Mouse (Mus musculus): ENCODE measurements at regions not wholly inside any gene's neighbourhood (a gene's known extent, or its start where the extent isn't known, plus 50 kb on each side); places are given as distances from the start of the nearest gene placed in this dataset.
"Not testable (repeated sequence)": the region's sequence is repeated elsewhere in the genome, so short reads cannot be mapped to it uniquely, and the experiment has no call there.

DNA sequence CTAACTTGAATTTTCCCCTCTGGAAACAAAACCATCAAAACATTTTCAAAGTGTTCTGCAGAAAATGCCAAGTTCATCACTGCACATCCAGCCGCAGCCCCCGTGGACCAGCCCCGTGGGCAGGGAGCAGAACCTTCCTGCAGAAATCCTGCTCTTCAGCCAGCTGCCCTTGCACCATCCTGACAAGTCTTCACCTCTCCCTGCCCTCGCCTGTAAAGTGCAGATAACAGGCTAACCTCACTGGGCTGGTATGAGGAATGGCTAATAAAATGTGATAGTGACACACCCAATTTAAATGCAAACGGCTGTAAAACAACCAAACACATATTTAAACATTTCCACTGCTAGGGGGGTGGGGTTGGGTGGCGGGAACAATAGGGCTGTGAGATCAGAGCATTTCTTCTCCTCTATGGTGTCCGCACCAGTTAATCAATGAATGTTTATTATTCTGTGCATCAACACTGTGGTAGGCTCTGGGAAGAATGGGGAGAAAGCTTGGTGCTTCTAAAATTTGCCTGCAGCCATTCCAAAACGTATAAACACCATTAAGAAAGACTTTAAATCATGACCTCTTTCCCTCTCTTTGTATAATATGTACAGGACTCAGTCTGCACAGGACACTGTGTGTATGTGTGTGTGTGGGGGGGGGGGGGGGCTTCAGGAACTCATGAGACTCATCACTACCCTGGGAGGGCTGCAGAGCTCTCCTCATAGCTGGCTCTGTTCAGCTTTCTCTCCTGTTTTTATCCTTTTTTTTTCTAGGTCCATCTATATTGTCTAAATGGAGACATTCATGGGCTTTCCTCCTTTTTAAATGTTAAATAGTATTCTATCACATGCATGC lies 215.1 kb upstream of the Klf3 start:
- no peak for DNase-seq

DNA sequence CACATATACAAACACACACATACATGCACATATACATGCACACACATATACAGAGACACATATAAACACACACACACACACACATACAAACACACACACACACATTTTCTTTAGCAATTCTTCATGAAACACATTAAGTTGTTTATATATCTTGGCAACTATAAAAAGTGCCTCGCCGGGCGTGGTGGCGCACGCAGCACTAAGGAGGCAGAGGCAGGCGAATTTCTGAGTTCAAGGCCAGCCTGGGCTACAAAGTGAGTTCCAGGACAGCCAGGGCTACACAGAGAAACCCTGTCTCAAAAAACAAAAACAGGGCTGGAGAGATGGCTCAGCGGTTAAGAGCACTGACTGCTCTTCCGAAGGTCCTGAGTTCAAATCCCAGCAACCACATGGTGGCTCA lies 214.4 kb upstream of the Klf3 start:
- DNase-seq: not testable (repeated sequence)

DNA sequence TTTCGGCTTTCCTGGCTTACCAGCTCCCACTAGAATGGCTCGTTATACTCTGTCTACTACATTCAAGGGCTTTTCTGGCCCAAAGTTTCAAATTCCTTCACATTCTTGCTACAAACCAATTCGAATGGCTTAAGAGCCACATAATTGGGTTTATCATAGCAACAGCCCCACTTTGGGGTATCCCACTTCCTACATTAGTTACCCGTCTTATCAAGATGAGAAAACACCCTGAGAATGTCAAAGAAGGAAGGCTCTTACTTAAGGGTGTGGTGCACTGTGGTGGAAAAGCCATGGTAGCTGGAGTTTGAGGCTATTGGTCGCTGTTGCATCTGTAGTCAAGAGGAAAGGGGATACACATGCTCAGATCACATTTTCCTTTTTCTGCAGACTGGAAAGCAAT lies 213.2 kb upstream of the Klf3 start:
- DNase-seq: no peak

DNA sequence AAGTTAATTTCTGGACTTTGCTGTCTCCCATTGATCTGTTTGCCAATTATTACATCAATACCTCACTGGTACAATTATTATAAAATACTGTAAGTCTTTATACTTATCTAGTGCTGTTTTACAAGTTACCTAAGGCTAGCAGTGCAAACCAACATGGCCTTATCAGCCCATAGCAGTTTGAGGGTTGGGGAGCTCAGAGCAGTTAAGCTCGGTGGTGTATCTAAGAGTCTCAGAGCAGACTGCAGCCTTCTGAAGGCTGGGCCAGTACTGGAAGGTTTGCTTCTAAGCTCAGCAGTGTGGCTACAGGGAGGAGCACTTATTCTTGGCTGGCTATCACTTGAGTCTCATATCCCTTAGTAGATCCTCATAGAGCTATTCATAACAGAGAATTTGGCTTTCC lies 212.4 kb upstream of the Klf3 start:
- DNase-seq: no peak

- DNase-seq: no peak
These were observed 211.4 kb upstream of the Klf3 start for GRCm38 (mm10) chr5:64591792-64592191.

DNA sequence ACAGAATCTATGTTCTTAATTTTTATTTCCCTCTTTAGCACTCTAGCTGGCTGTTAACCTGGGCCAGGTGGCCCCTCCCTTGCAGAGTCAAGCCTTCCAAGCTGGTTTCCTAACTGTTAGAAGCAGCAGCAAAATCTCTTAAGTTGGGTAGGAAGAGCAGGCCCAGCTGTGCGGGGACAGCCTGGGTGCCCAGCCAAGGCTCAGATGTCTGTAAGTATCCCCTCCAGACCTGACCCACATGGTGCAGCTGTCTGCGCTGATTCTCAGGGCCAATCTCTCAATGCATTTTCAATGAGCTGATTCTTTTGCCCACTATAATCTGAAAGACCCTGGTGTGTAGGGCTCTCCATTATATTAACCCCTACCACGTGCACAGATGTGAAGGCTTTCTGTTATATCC lies 208.0 kb upstream of the Klf3 start:
- DNase-seq: no peak

- no peak for DNase-seq
These were observed 207.3 kb upstream of the Klf3 start for GRCm38 (mm10) chr5:64595751-64596344.

DNA sequence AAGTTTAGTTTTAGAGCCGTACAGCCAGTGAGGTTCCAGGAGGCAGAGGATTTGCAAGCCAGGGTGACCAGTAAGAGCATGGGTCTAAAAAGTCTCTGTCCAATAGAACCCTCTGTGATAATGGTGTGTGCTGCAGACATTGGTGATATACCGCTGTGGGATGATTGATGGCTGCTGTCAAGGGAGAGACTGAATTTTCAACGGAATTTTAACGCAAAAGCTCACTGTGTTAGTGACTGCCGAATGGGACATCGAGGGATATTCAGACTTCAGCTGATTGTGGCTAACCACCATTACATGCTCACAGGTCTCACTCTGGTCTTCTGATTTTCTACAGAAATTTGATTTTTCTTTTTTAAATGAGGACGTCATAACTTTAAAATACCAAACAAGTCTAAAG lies 206.2 kb upstream of the Klf3 start:
- DNase-seq: no peak

DNA sequence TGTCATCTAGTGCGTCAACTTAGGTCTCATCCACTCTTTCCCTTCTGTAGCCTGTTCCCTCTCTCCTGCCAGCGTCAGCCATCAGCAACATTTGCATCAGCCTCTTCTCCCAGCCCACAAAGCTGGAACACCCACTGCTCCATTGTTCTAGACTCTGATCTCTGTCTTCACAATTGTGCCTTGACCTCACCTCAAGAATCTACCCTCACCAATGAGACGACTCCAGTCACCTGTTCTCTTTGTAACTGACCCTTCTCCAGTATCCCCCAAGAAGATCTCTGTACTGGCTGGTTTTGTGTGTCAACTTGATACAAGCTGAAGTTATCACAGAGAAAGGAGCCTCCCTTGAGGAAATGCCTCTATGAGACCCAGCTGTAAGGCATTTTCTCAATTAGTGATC lies 205.7 kb upstream of the Klf3 start:
- no peak for DNase-seq

DNA sequence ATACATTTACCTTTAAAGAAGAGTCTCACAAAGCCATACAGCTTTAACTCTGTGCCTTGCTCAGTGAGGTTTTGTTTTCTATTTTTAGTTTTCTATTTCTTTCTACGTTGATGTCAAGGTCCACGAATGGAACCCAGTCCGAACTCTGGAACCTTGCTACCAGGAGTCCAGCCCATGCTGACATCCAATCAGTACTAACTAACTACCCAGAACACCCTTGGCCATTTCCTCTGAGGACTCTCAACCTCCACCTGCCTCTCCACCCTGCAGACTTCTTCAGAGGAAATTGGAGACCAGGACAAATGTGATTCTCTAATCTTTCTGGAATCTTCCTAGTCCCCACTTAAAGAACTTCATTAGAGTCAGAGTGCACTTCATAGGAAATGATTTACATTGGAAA lies 204.6 kb upstream of the Klf3 start:
- no peak for DNase-seq

DNA sequence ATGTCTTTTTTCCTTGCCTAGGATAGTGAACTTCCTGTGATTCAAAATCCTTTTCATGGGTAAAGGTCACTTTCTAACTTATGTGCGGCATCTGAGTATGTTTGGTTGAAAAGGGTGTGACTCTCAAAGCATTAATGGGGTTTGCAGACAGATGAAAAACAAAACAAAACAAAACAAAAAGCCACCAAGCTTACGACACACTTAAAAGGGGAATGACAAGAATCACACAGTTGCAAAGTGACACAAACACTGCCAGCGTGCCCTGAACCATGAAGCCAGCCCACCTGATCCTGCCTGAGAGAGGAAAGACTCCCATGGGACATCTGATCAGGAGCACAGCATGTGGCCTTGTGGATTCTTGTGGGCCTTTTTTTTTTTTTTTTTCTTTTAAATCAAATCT lies 204.2 kb upstream of the Klf3 start:
- no peak for DNase-seq

DNA sequence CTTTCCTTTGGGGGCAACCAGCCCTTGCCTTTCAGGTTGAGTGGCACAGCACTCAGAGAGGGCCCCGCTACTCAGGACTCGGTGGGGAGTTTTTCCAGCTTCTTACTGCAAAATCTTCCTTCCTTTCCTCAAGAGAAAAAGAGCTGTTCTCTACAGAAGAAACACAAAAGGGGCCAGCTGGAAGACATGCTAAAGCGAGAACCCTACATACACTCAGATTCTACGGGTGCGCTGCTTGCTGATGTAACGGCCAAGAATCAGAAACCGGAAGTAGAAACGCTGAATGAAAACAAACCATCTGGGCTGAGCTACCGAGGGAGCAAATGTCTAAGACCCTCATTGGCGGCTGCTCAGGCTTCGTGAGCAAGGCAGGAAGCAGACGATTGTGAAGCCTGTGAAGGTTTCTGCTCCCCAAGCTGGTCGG lies 203.3 kb upstream of the Klf3 start:
- DNase-seq: peak in 1 of 2 experiments; percentile 8

DNA sequence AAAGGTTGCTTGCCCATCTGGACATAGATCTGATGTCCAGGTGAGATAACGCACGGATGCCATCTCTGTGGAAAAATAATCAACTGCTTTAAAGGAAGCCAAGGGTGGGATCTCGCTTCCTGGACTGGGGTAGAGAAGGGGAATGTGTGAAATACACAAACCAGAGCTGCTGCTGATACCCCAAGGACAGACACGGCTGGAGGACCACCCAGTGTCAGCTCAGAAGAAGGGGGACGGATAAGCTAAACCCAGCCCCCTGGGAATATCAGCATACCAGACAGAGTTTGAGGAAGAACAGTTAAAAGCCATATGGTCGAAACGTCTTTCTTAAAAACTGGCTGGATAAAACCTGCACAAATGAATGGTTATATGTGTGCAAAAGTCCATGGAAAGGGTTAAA lies 202.8 kb upstream of the Klf3 start:
- DNase-seq: no peak

GRCm38 (mm10) chr5:64600811-64601210 lies 202.4 kb upstream of the Klf3 start:
- no peak for DNase-seq

DNA sequence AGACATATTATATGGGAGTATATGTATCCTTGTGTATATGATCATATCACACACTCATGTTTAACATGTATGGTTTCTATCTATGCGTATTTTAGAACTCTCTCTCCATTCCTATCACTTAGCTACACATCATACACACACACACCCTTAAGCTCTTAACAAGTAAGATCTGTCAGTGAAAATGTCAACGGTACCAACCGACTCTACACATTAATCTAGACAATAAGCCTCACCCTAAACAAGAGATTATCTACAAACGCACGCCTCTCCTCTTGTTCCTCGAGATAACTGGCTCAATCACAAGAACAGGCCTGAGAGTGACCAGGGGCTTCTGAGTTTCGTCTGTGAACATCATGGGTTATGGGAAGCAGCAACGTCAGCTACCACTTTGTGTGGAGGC lies 201.9 kb upstream of the Klf3 start:
- no peak for DNase-seq

DNA sequence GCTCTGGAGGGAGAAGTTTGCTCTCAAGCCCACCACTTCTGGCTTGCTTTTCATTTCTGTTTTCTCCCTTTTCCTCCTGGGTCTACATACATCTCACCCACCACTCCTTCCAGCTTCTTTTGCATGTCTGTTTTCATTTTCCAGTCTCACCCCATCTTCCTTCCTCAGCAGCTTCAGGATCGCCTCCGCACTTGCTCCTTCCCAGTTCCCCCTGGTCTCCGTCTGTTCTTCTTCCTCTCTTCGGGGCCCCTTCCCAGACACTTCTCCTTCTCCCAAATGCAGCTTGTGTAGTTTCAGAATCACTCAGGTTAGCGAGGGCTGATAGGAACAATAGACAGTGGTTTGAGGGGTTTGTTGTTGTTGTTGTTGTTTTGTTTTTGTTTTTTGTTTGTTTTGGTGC lies 201.4 kb upstream of the Klf3 start:
- no peak for DNase-seq

DNA sequence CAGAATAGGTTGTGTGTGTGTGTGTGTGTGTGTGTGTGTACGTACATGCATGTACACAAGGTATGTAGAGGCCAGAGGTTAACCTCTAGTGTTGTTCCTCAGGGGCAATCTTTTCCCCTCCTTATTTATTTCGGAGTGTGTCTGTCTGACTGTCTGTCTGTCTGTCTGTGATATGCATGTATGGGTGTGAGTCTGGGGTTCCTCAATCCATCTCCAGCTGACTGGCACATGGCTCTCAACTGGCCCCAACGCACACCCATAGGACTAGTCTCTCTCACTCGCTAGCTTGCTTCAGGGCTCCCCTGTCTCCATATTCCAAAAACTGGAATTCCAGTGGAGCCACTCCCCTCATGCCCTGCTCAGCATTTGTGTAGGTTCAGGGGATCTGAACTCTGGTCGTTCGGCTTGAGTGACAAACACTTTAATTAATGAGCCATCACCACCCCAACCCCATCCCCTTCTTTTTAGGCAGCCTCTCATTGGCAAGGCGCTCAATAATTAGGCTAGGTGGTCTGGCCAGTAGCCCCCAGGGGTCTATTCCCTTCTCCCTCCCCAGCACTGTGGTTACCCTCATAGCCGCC lies 200.7 kb upstream of the Klf3 start:
- no peak for DNase-seq

DNA sequence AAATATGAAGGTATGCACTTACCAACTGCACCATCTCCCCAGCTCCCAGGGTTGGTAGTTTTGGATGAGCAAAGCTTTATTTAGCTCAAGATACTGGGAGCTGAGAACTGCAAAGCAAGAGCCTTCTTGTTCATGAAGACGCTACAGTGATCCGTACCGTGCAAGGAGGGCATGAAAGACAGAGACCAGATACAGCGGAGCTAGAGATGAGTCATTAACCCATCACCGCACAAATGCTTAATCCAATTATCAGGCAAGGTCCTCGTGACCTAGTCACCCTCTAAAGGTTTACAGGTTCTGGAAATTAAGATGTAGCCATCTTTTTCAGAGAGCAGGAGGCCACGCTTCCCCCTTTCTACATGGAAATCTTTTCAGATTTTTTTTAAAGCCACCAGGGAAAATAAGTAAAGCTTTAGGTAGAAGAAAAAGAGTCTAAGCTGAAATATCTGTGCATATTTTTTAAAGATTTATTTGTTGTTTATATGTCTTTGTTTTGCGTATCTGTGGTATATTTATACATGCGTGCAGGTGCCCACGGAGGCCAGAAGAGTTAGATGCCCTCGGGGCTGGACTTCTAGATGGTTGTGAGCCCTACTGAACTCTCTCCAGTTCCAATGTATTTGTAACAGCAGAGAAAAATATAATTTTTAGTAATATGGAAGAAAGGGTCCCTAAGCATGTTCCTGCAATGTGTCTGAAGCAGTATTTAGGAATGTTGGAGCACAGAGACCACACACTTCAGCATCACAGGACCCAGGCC lies 200.0 kb upstream of the Klf3 start:
- no peak for DNase-seq

DNA sequence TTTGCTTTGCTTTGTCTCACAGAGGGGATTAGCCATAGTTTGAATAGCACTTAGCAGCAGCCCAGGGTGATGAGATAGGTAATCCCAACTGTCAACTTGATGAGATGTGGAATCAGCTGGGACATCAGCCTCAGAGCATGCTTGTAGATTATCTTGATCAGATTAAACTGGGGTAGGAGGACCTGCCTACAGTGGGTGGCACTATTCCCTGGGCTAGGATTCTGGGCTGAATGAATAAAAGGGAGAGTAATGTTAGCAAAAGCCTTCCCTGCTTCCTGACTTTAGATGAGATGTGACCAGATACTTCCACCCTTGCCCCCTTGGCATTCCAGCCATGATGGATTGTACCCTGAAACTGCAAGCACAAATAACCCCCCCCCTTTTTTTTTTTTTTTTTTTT lies 198.0 kb upstream of the Klf3 start:
- no peak for DNase-seq

GRCm38 (mm10) chr5:64605991-64606390 lies 197.2 kb upstream of the Klf3 start:
- DNase-seq: no peak

DNA sequence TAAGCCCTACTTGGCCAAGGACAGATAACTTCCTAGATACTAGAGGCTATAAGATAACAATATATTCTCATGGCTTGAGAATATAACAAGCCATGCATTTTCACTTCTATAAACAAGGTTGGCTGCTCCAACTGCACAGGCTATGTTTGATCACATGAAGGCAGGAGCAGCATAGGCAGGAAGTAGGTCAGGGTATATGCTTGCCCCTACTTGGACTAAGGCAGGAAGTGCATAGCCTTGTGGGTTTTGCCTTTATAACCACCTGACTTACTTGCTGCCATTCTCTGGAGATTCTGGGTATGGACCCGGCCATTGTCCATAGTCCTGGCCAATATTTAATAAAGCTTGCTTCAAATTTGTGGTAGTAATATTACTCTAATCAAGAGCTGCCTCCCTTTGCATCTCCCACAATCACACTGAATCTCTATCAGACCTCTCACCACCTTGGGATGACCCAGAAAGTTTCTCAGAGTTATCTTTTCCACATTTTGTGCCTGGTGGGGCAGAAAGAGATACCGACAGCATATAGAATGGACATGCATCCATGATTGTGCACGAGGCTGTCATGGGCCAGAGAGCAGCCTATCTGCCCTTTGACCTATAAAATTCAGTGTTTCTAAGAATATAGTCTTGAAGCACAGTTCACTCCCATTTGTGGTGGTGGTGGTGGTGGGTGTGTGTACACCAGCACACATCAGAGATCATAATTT lies 193.7 kb upstream of the Klf3 start:
- no peak for DNase-seq

DNA sequence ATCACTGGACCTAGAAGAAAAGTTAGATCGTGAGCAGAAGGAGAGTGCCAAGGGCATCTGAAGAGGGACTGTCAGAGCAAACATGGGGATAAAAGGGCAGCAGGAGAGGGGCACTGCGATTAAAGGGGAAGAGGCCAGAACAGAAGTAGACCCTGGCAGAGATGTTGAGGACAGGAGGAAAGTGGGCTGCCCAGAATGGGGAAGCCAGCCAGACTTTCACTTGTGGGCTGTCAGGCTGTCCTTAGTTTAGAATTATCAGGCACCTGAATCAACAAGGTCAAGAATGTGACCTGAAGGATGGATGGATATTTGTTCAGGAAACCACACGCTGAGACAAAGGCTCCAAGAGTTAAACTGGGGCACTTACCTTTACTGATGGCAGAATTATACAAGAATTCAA lies 193.0 kb upstream of the Klf3 start:
- no peak for DNase-seq

All from cerebellum, postnatal 36 days (tissue).